In genomic region chr16:45657574-45658159, GRCm38 (mm10) we compare ENCODE assay signal across 28 mouse cellular contexts. TPM values are rescaled to one million over a fixed set of nuclear protein-coding genes. Genes with fewer than 3 reads are reported as not detected.
DNase-seq lines count a peak whose midpoint lies in the region; ATAC-seq and TF ChIP-seq lines count a peak whose summit lies in the region.
"Had no signal": no experiment of that assay in that cellular context is flagged by ENCODE, and none has a peak within 500 bp of the region (broad histone marks: within the 10 kb centered on the region; RNA-seq: fewer than 3 reads in every experiment).

No protein-coding gene starts in this region.

- peak; percentile 61 for ATAC-seq in liver, embryonic 11.5 days (replicated peaks; ENCODE audit: low FRiP score)
- peak; percentile 14; the same call in 1 of the 2 replicates for ATAC-seq in intestine, embryonic 16.5 days
- ATAC-seq: forebrain, embryonic 13.5 days; hindbrain, postnatal 0 days; midbrain, embryonic 13.5 days; Patski had no signal

- TF ChIP-seq POLR2A in MEL (IDR thresholded peaks at IDR 0.05; ENCODE audit: control insufficient read depth in 1 of 2, insufficient read depth in 1 of 2, low read depth in 1 of 2, low read length in 2 of 2, poor library complexity in 1 of 2): no peak

- H3K79me2 ChIP-seq in MEL (ENCODE audit: control insufficient read depth, insufficient read depth, low read length, poor library complexity): no peaks in the 10 kb centered on the region

- TF ChIP-seq EP300 in MEL (IDR thresholded peaks at IDR 0.05; ENCODE audit: low read depth in 1 of 2, low read length in 2 of 2): peak; percentile 35 to 63; a peak in 3 of 4 replicates

- TF ChIP-seq RAD21 in MEL (IDR thresholded peaks at IDR 0.05; ENCODE audit: low read depth, low read length): no peak

- no peak for TF ChIP-seq CTCF in MEL (IDR thresholded peaks at IDR 0.05 in 2 of 3, conservative IDR thresholded peaks at IDR 0.05 in 1 of 3; ENCODE audit: control insufficient read depth in 1 of 3, insufficient read depth in 1 of 3, low read depth in 2 of 3, low read length in 3 of 3, poor library complexity in 1 of 3, severe bottlenecking in 1 of 3)

- H3K36me3 ChIP-seq in liver, embryonic 11.5 days (ENCODE audit: control insufficient read depth, insufficient read depth, low read length): no peaks in the 10 kb centered on the region
- H3K36me3 ChIP-seq in MEL (ENCODE audit: control insufficient read depth in 1 of 2, insufficient read depth in 2 of 2, low read length in 2 of 2): peaks cover 0 to 12% of the 10 kb centered on the region in 2 experiments; a peak in 2 of 4 replicates
- no peaks in the 10 kb centered on the region for H3K36me3 ChIP-seq in intestine, embryonic 16.5 days (ENCODE audit: control insufficient read depth, insufficient read depth, low read length)
- H3K36me3 ChIP-seq in megakaryocyte, embryonic 14.5 days (replicated peaks; ENCODE audit: low read length): peaks cover 94% of the 10 kb centered on the region
- H3K36me3 ChIP-seq: heart, embryonic 10.5 days; midbrain, embryonic 13.5 days had no signal

- H3K27me3 ChIP-seq in liver, embryonic 11.5 days (replicated peaks; ENCODE audit: control insufficient read depth, insufficient read depth, low read length): no peaks in the 10 kb centered on the region
- H3K27me3 ChIP-seq in MEL (ENCODE audit: control insufficient read depth in 1 of 2, insufficient read depth in 2 of 2, low read length in 2 of 2): no peaks in the 10 kb centered on the region
- no peaks in the 10 kb centered on the region for H3K27me3 ChIP-seq in intestine, embryonic 16.5 days (replicated peaks; ENCODE audit: control insufficient read depth, insufficient read depth, low read length)
- H3K27me3 ChIP-seq in megakaryocyte, embryonic 14.5 days (replicated peaks): no peaks in the 10 kb centered on the region

- 70% methylated on average over 12 of the region's 12 CpGs for WGBS in liver, embryonic 11.5 days
- whole genome bisulfite sequencing in intestine, embryonic 16.5 days: 86% methylated on average over 12 of the region's 12 CpGs

- peaks cover 11% of the 10 kb centered on the region for H3K4me1 ChIP-seq in liver, embryonic 11.5 days (replicated peaks; ENCODE audit: control insufficient read depth, insufficient read depth, low read length)
- peaks cover 7 to 10% of the 10 kb centered on the region in 2 experiments for H3K4me1 ChIP-seq in MEL (ENCODE audit: control insufficient read depth in 1 of 2, insufficient read depth in 2 of 2, low read length in 2 of 2)
- peaks cover 10% of the 10 kb centered on the region; the same call in 1 of the 2 replicates for H3K4me1 ChIP-seq in intestine, embryonic 16.5 days (ENCODE audit: control insufficient read depth, insufficient read depth, low read length)
- H3K4me1 ChIP-seq in megakaryocyte, embryonic 14.5 days: peaks cover 77% of the 10 kb centered on the region

- no peak overlapping the region for H3K27ac ChIP-seq in liver, embryonic 11.5 days (ENCODE audit: low read depth, low read length)
- H3K27ac ChIP-seq in MEL (ENCODE audit: control insufficient read depth, low read depth, low read length): no peak overlapping the region
- peak overlapping the region; percentile 56; the same call in 1 of the 2 replicates for H3K27ac ChIP-seq in intestine, embryonic 16.5 days (ENCODE audit: low read length)
- H3K27ac ChIP-seq: forebrain, embryonic 13.5 days; heart, embryonic 10.5 days; hindbrain, postnatal 0 days; kidney, postnatal 0 days; midbrain, embryonic 13.5 days had no signal

- H3K4me2 ChIP-seq in liver, embryonic 11.5 days: no peak overlapping the region
- H3K4me2 ChIP-seq in intestine, embryonic 16.5 days (ENCODE audit: low read depth, low read length): no peak overlapping the region
- H3K4me2 ChIP-seq: forebrain, embryonic 13.5 days; midbrain, embryonic 13.5 days had no signal

- H3K9ac ChIP-seq in liver, embryonic 11.5 days (ENCODE audit: low read depth, low read length): no peak overlapping the region
- H3K9ac ChIP-seq in MEL (ENCODE audit: control insufficient read depth, low read depth, low read length, poor library complexity, severe bottlenecking): no peak overlapping the region
- no peak overlapping the region for H3K9ac ChIP-seq in intestine, embryonic 16.5 days (ENCODE audit: low read depth, low read length)
- H3K9ac ChIP-seq: forebrain, embryonic 13.5 days; midbrain, embryonic 13.5 days had no signal

- H3K4me3 ChIP-seq in liver, embryonic 11.5 days (ENCODE audit: low read depth, low read length): no peak overlapping the region
- no peak overlapping the region for H3K4me3 ChIP-seq in MEL (ENCODE audit: control insufficient read depth in 1 of 2, insufficient read depth in 1 of 2, low read depth in 2 of 2, low read length in 2 of 2)
- no peak overlapping the region for H3K4me3 ChIP-seq in intestine, embryonic 16.5 days (ENCODE audit: low read length)
- peak overlapping the region; percentile 20 for H3K4me3 ChIP-seq in megakaryocyte, embryonic 14.5 days (replicated peaks)
- H3K4me3 ChIP-seq: forebrain, embryonic 13.5 days; heart, embryonic 10.5 days; midbrain, embryonic 13.5 days had no signal

- no peak for DNase-seq in liver, embryonic 11.5 days (ENCODE audit: low spot score)
- no peak for DNase-seq in liver
- DNase-seq in MEL (ENCODE audit: low read depth, low spot score): peak; percentile 35
- no peak for DNase-seq in c-Kit-positive CD71-positive TER-119-positive erythroid progenitor cells, embryonic 14.5 days (ENCODE audit: low spot score)
- no peak for DNase-seq in embryo, embryonic 10 days (ENCODE audit: low spot score)
- DNase-seq in thymus, postnatal 14 days: no peak
- DNase-seq: cerebellum, adult 2 months; cerebellum, postnatal 25 days; heart, postnatal 4 days; kidney, adult 18-20 months; lung, adult 18-20 months; lung, postnatal 4 days; retina, postnatal 1 day; right cerebral cortex, postnatal 25 days had no signal

- H3K9me3 ChIP-seq in liver, embryonic 11.5 days (ENCODE audit: control insufficient read depth, low read length): no peaks in the 10 kb centered on the region
- H3K9me3 ChIP-seq in MEL (replicated peaks; ENCODE audit: insufficient read depth, low read length): no peaks in the 10 kb centered on the region
- no peaks in the 10 kb centered on the region for H3K9me3 ChIP-seq in intestine, embryonic 16.5 days (ENCODE audit: control insufficient read depth, low read length)
- no peaks in the 10 kb centered on the region for H3K9me3 ChIP-seq in megakaryocyte, embryonic 14.5 days
- H3K9me3 ChIP-seq: forebrain, embryonic 13.5 days; heart, embryonic 10.5 days; midbrain, embryonic 13.5 days had no signal

TF ChIP-seq in MEL, 35 proteins besides CTCF, POLR2A, EP300 and RAD21:
- no peak for TF ChIP-seq POLR2AphosphoS5 (IDR thresholded peaks at IDR 0.05; ENCODE audit: borderline replicate concordance, low read depth, low read length)
- no peak for TF ChIP-seq CHD1 (IDR thresholded peaks at IDR 0.05; ENCODE audit: low read depth, low read length)
- no peak for TF ChIP-seq USF1 (IDR thresholded peaks at IDR 0.05; ENCODE audit: low read depth, low read length)
- peak; percentile 40; the same call in 1 of the 2 replicates for TF ChIP-seq TCF12 (IDR thresholded peaks at IDR 0.05; ENCODE audit: low read depth, low read length)
- TF ChIP-seq E2F4 (IDR thresholded peaks at IDR 0.05; ENCODE audit: borderline replicate concordance, low read depth, low read length): no peak
- no peak for TF ChIP-seq MAFK (IDR thresholded peaks at IDR 0.05; ENCODE audit: borderline replicate concordance, low read depth, low read length)
- no peak for TF ChIP-seq HCFC1 (IDR thresholded peaks at IDR 0.05; ENCODE audit: low read depth, low read length)
- no peak for TF ChIP-seq NELFE (IDR thresholded peaks at IDR 0.05; ENCODE audit: low read depth, low read length)
- no peak for TF ChIP-seq SIN3A (IDR thresholded peaks at IDR 0.05; ENCODE audit: low read length)
- no peak for TF ChIP-seq GABPA (IDR thresholded peaks at IDR 0.05; ENCODE audit: low read depth, low read length)
- TF ChIP-seq ZNF384 (IDR thresholded peaks at IDR 0.05; ENCODE audit: low read depth, low read length): 0 out of 2 replicates have a peak, but pooled peaks have one; percentile 17
- no peak for TF ChIP-seq NRF1 (IDR thresholded peaks at IDR 0.05; ENCODE audit: insufficient read depth, low read depth, low read length, poor library complexity, severe bottlenecking)
- no peak for TF ChIP-seq JUND (IDR thresholded peaks at IDR 0.05; ENCODE audit: low read depth, low read length)
- peak; percentile 45; the same call in 1 of the 2 replicates for TF ChIP-seq GATA1 (IDR thresholded peaks at IDR 0.05; ENCODE audit: low read depth, low read length)
- no peak for TF ChIP-seq POLR2AphosphoS2 (IDR thresholded peaks at IDR 0.05; ENCODE audit: low read length)
- TF ChIP-seq ETS1 (IDR thresholded peaks at IDR 0.05; ENCODE audit: low read depth, low read length): no peak
- TF ChIP-seq ZKSCAN1 (IDR thresholded peaks at IDR 0.05; ENCODE audit: low read depth, low read length): no peak
TF ChIP-seq in MEL: peak in this region for 3.

RNA-seq across cellular contexts. Expression of gene BC016579, which starts 3.8 kb away (rescaled TPM):
- polyA plus RNA-seq in liver, embryonic 11.5 days (2014; fragmentation: Nextera tagmentation; extraction: Ambion mirVana): 0.34 and 0.90 TPM in 2 replicates
- not detected in 2 replicates for total RNA-seq in MEL (2012; rRNA removed)
- not detected for polyA plus RNA-seq in MEL (2012; ENCODE audit: insufficient read depth in 1 of 2, insufficient read length in 2 of 2, low read depth in 1 of 2, low replicate concordance in 2 of 2, missing spikeins in 1 of 2)
- 4.8 and 5.2 TPM in 2 replicates for polyA plus RNA-seq in intestine, embryonic 16.5 days (2015; fragmentation: Nextera tagmentation; extraction: Ambion mirVana)
- 0.83 and 2.1 TPM in 2 replicates for polyA plus RNA-seq in megakaryocyte, embryonic 14.5 days (2012; ENCODE audit: insufficient read depth, low replicate concordance)
- total RNA-seq: gastrocnemius, adult 18-20 months; gastrocnemius, postnatal 4 days; heart, postnatal 4 days; hindbrain, postnatal 0 days; layer of hippocampus, postnatal 10 days had no signal
- polyA plus RNA-seq: embryonic facial prominence, embryonic 14.5 days; forebrain, embryonic 13.5 days; hindbrain, postnatal 0 days; Patski; testis, adult 2 months had no signal

RNA-seq across cellular contexts. Expression of gene Tmprss7, which starts 35.8 kb away (rescaled TPM):
- 0.63 and 0.84 TPM in 2 replicates for polyA plus RNA-seq in liver, embryonic 11.5 days (2014; fragmentation: Nextera tagmentation; extraction: Ambion mirVana)
- total RNA-seq in MEL (2012; rRNA removed): 0.04 TPM in 1 of 2 replicates, not detected in the other
- under 1 TPM in 1 of 2 experiments, not detected in 1; 0.04 TPM for polyA plus RNA-seq in MEL (2012; ENCODE audit: insufficient read depth in 1 of 2, insufficient read length in 2 of 2, low read depth in 1 of 2, low replicate concordance in 2 of 2, missing spikeins in 1 of 2)
- polyA plus RNA-seq in intestine, embryonic 16.5 days (2015; fragmentation: Nextera tagmentation; extraction: Ambion mirVana): 0.12 and 0.15 TPM in 2 replicates
- polyA plus RNA-seq in megakaryocyte, embryonic 14.5 days (2012; ENCODE audit: insufficient read depth, low replicate concordance): 2.4 and 4.5 TPM in 2 replicates
- total RNA-seq: gastrocnemius, adult 18-20 months; gastrocnemius, postnatal 4 days; heart, postnatal 4 days had no signal
- polyA plus RNA-seq: embryonic facial prominence, embryonic 14.5 days; heart, embryonic 10.5 days; heart, embryonic 16.5 days; Patski had no signal

RNA-seq across cellular contexts. Expression of gene Gcsam, which starts 47.5 kb away (rescaled TPM):
- 1.6 and 2.0 TPM in 2 replicates for polyA plus RNA-seq in liver, embryonic 11.5 days (2014; fragmentation: Nextera tagmentation; extraction: Ambion mirVana)
- not detected in 2 replicates for total RNA-seq in MEL (2012; rRNA removed)
- polyA plus RNA-seq in MEL (2012; ENCODE audit: insufficient read depth in 1 of 2, insufficient read length in 2 of 2, low read depth in 1 of 2, low replicate concordance in 2 of 2, missing spikeins in 1 of 2): not detected
- polyA plus RNA-seq in intestine, embryonic 16.5 days (2015; fragmentation: Nextera tagmentation; extraction: Ambion mirVana): 0.12 and 0.40 TPM in 2 replicates
- polyA plus RNA-seq in megakaryocyte, embryonic 14.5 days (2012; ENCODE audit: insufficient read depth, low replicate concordance): 1.9 TPM in 1 of 2 replicates, not detected in the other
- total RNA-seq: hindbrain, postnatal 0 days; layer of hippocampus, postnatal 10 days had no signal
- polyA plus RNA-seq: cerebellum, adult 2 months; forebrain, embryonic 13.5 days; hindbrain, postnatal 0 days; midbrain, embryonic 13.5 days; Patski had no signal
